21 mouse cellular contexts compared by ENCODE assay signal in the genomic region with DNA sequence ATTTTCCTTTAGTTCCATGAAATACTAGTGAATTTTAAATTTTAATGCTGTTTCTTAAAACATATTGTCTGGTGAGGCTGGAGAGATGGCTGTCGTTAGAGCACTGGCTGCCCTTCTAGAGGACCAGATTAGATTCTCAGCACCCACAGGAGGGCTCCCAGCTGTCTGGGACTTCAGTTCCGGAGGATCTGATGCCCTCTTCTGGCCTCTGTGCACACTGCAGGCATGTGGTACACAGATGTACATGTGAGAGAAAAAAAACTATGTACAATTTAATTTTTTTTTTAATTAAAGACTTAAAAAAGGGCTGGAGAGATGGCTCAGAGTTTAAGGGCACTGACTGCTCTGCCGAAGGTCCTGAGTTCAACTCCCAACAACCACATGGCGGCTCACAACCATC. TPM values are rescaled to one million over a fixed set of nuclear protein-coding genes. Genes with fewer than 3 reads are reported as not detected.
DNase-seq lines count a peak whose midpoint lies in the region; ATAC-seq and TF ChIP-seq lines count a peak whose summit lies in the region.
"Had no signal": no experiment of that assay in that cellular context is flagged by ENCODE, and none has a peak within 500 bp of the region (broad histone marks: within the 10 kb centered on the region; RNA-seq: fewer than 3 reads in every experiment).

No protein-coding gene starts in this region.

- H3K9ac ChIP-seq in hindbrain, postnatal 0 days (replicated peaks; ENCODE audit: low read length): no peak overlapping the region
- H3K9ac ChIP-seq in liver, embryonic 14.5 days (replicated peaks): no peak overlapping the region
- no peak overlapping the region for H3K9ac ChIP-seq in liver, postnatal 0 days (replicated peaks)
- H3K9ac ChIP-seq in hindbrain, embryonic 16.5 days (ENCODE audit: low read depth, low read length): no peak overlapping the region
- H3K9ac ChIP-seq: hindbrain, embryonic 14.5 days; kidney, embryonic 15.5 days; liver, embryonic 15.5 days had no signal

- no peaks in the 10 kb centered on the region for H3K9me3 ChIP-seq in hindbrain, postnatal 0 days (ENCODE audit: low read length)
- 0 out of 2 replicates have a peak, but pooled peaks cover 4% of the 10 kb centered on the region for H3K9me3 ChIP-seq in hindbrain, embryonic 10.5 days
- no peaks in the 10 kb centered on the region for H3K9me3 ChIP-seq in liver, embryonic 14.5 days (ENCODE audit: control insufficient read depth, low read length)
- no peaks in the 10 kb centered on the region for H3K9me3 ChIP-seq in liver, postnatal 0 days (ENCODE audit: low read length)
- H3K9me3 ChIP-seq in hindbrain, embryonic 16.5 days (ENCODE audit: control insufficient read depth, low read length): no peaks in the 10 kb centered on the region
- H3K9me3 ChIP-seq: kidney, embryonic 15.5 days; liver, embryonic 15.5 days had no signal

- no peak for TF ChIP-seq EP300 in liver, embryonic 14.5 days (IDR thresholded peaks at IDR 0.05; ENCODE audit: low read depth)
- no peak for TF ChIP-seq EP300 in liver, postnatal 0 days (IDR thresholded peaks at IDR 0.05; ENCODE audit: low read depth)

- H3K4me3 ChIP-seq in hindbrain, postnatal 0 days (ENCODE audit: low read length): no peak overlapping the region
- H3K4me3 ChIP-seq in hindbrain, embryonic 10.5 days: no peak overlapping the region
- no peak overlapping the region for H3K4me3 ChIP-seq in liver, embryonic 14.5 days (ENCODE audit: insufficient read depth in 1 of 2, low read depth in 2 of 2, low read length in 2 of 2)
- H3K4me3 ChIP-seq in liver, postnatal 0 days (ENCODE audit: low read depth, low read length): no peak overlapping the region
- no peak overlapping the region for H3K4me3 ChIP-seq in hindbrain, embryonic 16.5 days (ENCODE audit: low read length)
- H3K4me3 ChIP-seq: kidney, embryonic 15.5 days; liver, embryonic 15.5 days had no signal

- WGBS in hindbrain, postnatal 0 days: 91% methylated on average over 4 of the region's 4 CpGs
- WGBS in hindbrain, embryonic 10.5 days: 85% methylated on average over 4 of the region's 4 CpGs
- 66% methylated on average over 4 of the region's 4 CpGs for WGBS in liver, embryonic 14.5 days (ENCODE audit: insufficient replicate concordance)
- 82% methylated on average over 4 of the region's 4 CpGs for WGBS in liver, postnatal 0 days (ENCODE audit: insufficient replicate concordance)
- 81% methylated on average over 4 of the region's 4 CpGs for WGBS in hindbrain, embryonic 16.5 days

- no peaks in the 10 kb centered on the region for H3K4me1 ChIP-seq in hindbrain, postnatal 0 days (ENCODE audit: insufficient read depth, low read length)
- no peaks in the 10 kb centered on the region for H3K4me1 ChIP-seq in hindbrain, embryonic 10.5 days (replicated peaks)
- no peaks in the 10 kb centered on the region for H3K4me1 ChIP-seq in liver, embryonic 14.5 days (replicated peaks; ENCODE audit: control insufficient read depth in 2 of 2, insufficient read depth in 2 of 2, low read length in 1 of 2)
- H3K4me1 ChIP-seq in liver, postnatal 0 days (ENCODE audit: insufficient read depth): 0 out of 2 replicates have a peak, but pooled peaks cover 3% of the 10 kb centered on the region
- no peaks in the 10 kb centered on the region for H3K4me1 ChIP-seq in hindbrain, embryonic 16.5 days (ENCODE audit: control insufficient read depth, insufficient read depth, low read depth, low read length)
- H3K4me1 ChIP-seq: kidney, embryonic 15.5 days; liver, embryonic 15.5 days had no signal

- no peak for ATAC-seq in hindbrain, postnatal 0 days
- ATAC-seq in liver, embryonic 14.5 days (ENCODE audit: insufficient read depth): no peak
- no peak for ATAC-seq in liver, postnatal 0 days
- no peak for ATAC-seq in hindbrain, embryonic 16.5 days

- no peaks in the 10 kb centered on the region for H3K36me3 ChIP-seq in hindbrain, postnatal 0 days (ENCODE audit: insufficient read depth, low read length)
- peaks cover 35% of the 10 kb centered on the region for H3K36me3 ChIP-seq in hindbrain, embryonic 10.5 days
- no peaks in the 10 kb centered on the region for H3K36me3 ChIP-seq in liver, embryonic 14.5 days (replicated peaks; ENCODE audit: control insufficient read depth, insufficient read depth, low read depth)
- no peaks in the 10 kb centered on the region for H3K36me3 ChIP-seq in liver, postnatal 0 days (replicated peaks; ENCODE audit: insufficient read depth, low read length)
- no peaks in the 10 kb centered on the region for H3K36me3 ChIP-seq in hindbrain, embryonic 16.5 days (ENCODE audit: control insufficient read depth, insufficient read depth, low read length)
- H3K36me3 ChIP-seq: liver, embryonic 15.5 days had no signal

- 0 out of 2 replicates have a peak, but pooled peaks have one; percentile 20 for TF ChIP-seq CTCF in hindbrain, postnatal 0 days (IDR thresholded peaks at IDR 0.05; ENCODE audit: low read depth)
- 0 out of 2 replicates have a peak, but pooled peaks have one; percentile 25 for TF ChIP-seq CTCF in liver, embryonic 14.5 days (IDR thresholded peaks at IDR 0.05; ENCODE audit: low read depth)
- no peak for TF ChIP-seq CTCF in liver, postnatal 0 days (IDR thresholded peaks at IDR 0.05; ENCODE audit: low read depth)

- no peaks in the 10 kb centered on the region for H3K27me3 ChIP-seq in hindbrain, postnatal 0 days (ENCODE audit: insufficient read depth, low read length)
- no peaks in the 10 kb centered on the region for H3K27me3 ChIP-seq in hindbrain, embryonic 10.5 days (ENCODE audit: insufficient read depth, poor library complexity, severe bottlenecking)
- H3K27me3 ChIP-seq in liver, embryonic 14.5 days (ENCODE audit: control insufficient read depth, insufficient read depth, low read length): no peaks in the 10 kb centered on the region
- H3K27me3 ChIP-seq in liver, postnatal 0 days (ENCODE audit: insufficient read depth, low read length): no peaks in the 10 kb centered on the region
- H3K27me3 ChIP-seq in hindbrain, embryonic 16.5 days (replicated peaks; ENCODE audit: control insufficient read depth, insufficient read depth, low read length): no peaks in the 10 kb centered on the region
- H3K27me3 ChIP-seq: kidney, embryonic 15.5 days; liver, embryonic 15.5 days had no signal

- H3K4me2 ChIP-seq in hindbrain, postnatal 0 days (ENCODE audit: low read depth, low read length): no peak overlapping the region
- H3K4me2 ChIP-seq in liver, embryonic 14.5 days (ENCODE audit: low read depth): no peak overlapping the region
- H3K4me2 ChIP-seq in liver, postnatal 0 days (ENCODE audit: low read depth, low read length): no peak overlapping the region
- H3K4me2 ChIP-seq in hindbrain, embryonic 16.5 days (ENCODE audit: low read length): no peak overlapping the region
- H3K4me2 ChIP-seq: hindbrain, embryonic 14.5 days; kidney, embryonic 15.5 days; liver, embryonic 15.5 days had no signal

- no peak overlapping the region for H3K27ac ChIP-seq in hindbrain, postnatal 0 days
- H3K27ac ChIP-seq in hindbrain, embryonic 10.5 days: no peak overlapping the region
- H3K27ac ChIP-seq in liver, embryonic 14.5 days: no peak overlapping the region
- no peak overlapping the region for H3K27ac ChIP-seq in liver, postnatal 0 days (ENCODE audit: low read depth)
- no peak overlapping the region for H3K27ac ChIP-seq in hindbrain, embryonic 16.5 days (ENCODE audit: low read depth, low read length)
- H3K27ac ChIP-seq: hindbrain, embryonic 14.5 days; kidney, embryonic 15.5 days; liver, embryonic 15.5 days had no signal

- no peak for DNase-seq in hindbrain, postnatal 0 days (ENCODE audit: low spot score)
- DNase-seq in hindbrain, embryonic 10.5 days (ENCODE audit: low spot score): no peak
- no peak for DNase-seq in liver, embryonic 14.5 days (ENCODE audit: low read depth in 3 of 3, low spot score in 3 of 3)
- DNase-seq in liver, postnatal 0 days: no peak
- DNase-seq in ES-CJ7 (ENCODE audit: low read depth, low spot score): peak; percentile 71
- peak; percentile 17 for DNase-seq in induced T-regulatory cell, adult 2 months (ENCODE audit: low read depth)
- DNase-seq: gastrocnemius, postnatal 25 days; heart, postnatal 10 days; right cerebral cortex, postnatal 14 days; thymus, postnatal 36 days had no signal

RNA-seq across cellular contexts. Expression of a gene that starts 9.9 kb away (rescaled TPM):
- total RNA-seq in hindbrain, postnatal 0 days (2014; rRNA removed): 30.4 and 32.0 TPM in 2 replicates
- polyA plus RNA-seq in hindbrain, postnatal 0 days (2015; fragmentation: Nextera tagmentation; extraction: Ambion mirVana): 8.5 and 9.2 TPM in 2 replicates
- polyA plus RNA-seq in hindbrain, embryonic 10.5 days (2016; fragmentation: Nextera tagmentation; extraction: Ambion mirVana): 5.4 and 6.1 TPM in 2 replicates
- 0.09 TPM in 2 replicates for polyA plus RNA-seq in liver, embryonic 14.5 days (2012; rRNA removed)
- 0.04 and 0.06 TPM in 2 replicates for polyA plus RNA-seq in liver, embryonic 14.5 days (2014; fragmentation: Nextera tagmentation; extraction: Ambion mirVana)
- polyA plus RNA-seq in liver, postnatal 0 days (2015; fragmentation: Nextera tagmentation; extraction: Ambion mirVana): 0.06 and 0.08 TPM in 2 replicates
- 12.0 and 13.4 TPM in 2 replicates for polyA plus RNA-seq in hindbrain, embryonic 16.5 days (2015; fragmentation: Nextera tagmentation; extraction: Ambion mirVana)

RNA-seq across cellular contexts. Expression of a gene that starts 23.3 kb away (rescaled TPM):
- 0.99 and 2.4 TPM in 2 replicates for total RNA-seq in hindbrain, postnatal 0 days (2014; rRNA removed)
- 2.5 and 3.0 TPM in 2 replicates for polyA plus RNA-seq in hindbrain, postnatal 0 days (2015; fragmentation: Nextera tagmentation; extraction: Ambion mirVana)
- 1.8 and 1.9 TPM in 2 replicates for polyA plus RNA-seq in hindbrain, embryonic 10.5 days (2016; fragmentation: Nextera tagmentation; extraction: Ambion mirVana)
- polyA plus RNA-seq in liver, embryonic 14.5 days (2012; rRNA removed): 0.04 and 0.15 TPM in 2 replicates
- polyA plus RNA-seq in liver, embryonic 14.5 days (2014; fragmentation: Nextera tagmentation; extraction: Ambion mirVana): 0.11 and 0.13 TPM in 2 replicates
- polyA plus RNA-seq in liver, postnatal 0 days (2015; fragmentation: Nextera tagmentation; extraction: Ambion mirVana): 0.19 and 0.26 TPM in 2 replicates
- 2.4 and 2.5 TPM in 2 replicates for polyA plus RNA-seq in hindbrain, embryonic 16.5 days (2015; fragmentation: Nextera tagmentation; extraction: Ambion mirVana)

RNA-seq across cellular contexts. Expression of a gene that starts 23.3 kb away (rescaled TPM):
- total RNA-seq in hindbrain, postnatal 0 days (2014; rRNA removed): not detected in 2 replicates
- polyA plus RNA-seq in hindbrain, postnatal 0 days (2015; fragmentation: Nextera tagmentation; extraction: Ambion mirVana): not detected in 2 replicates
- not detected in 2 replicates for polyA plus RNA-seq in hindbrain, embryonic 10.5 days (2016; fragmentation: Nextera tagmentation; extraction: Ambion mirVana)
- polyA plus RNA-seq in liver, embryonic 14.5 days (2012; rRNA removed): not detected in 2 replicates
- polyA plus RNA-seq in liver, embryonic 14.5 days (2014; fragmentation: Nextera tagmentation; extraction: Ambion mirVana): not detected in 2 replicates
- not detected in 2 replicates for polyA plus RNA-seq in liver, postnatal 0 days (2015; fragmentation: Nextera tagmentation; extraction: Ambion mirVana)
- polyA plus RNA-seq in hindbrain, embryonic 16.5 days (2015; fragmentation: Nextera tagmentation; extraction: Ambion mirVana): not detected in 2 replicates
- total RNA-seq: adrenal gland, adult 18-20 months; gastrocnemius, postnatal 25 days; heart, postnatal 10 days; left cerebral cortex, adult 8-10 months had no signal
- polyA plus RNA-seq: C2C12; frontal cortex, adult 2 months; kidney, embryonic 15.5 days; limb, embryonic 11.5 days; liver, embryonic 15.5 days; neural tube, embryonic 14.5 days; stomach, embryonic 16.5 days had no signal

RNA-seq across cellular contexts. Expression of a gene that starts 49.9 kb away (rescaled TPM):
- total RNA-seq in hindbrain, postnatal 0 days (2014; rRNA removed): 10.7 and 14.1 TPM in 2 replicates
- 21.2 and 21.3 TPM in 2 replicates for polyA plus RNA-seq in hindbrain, postnatal 0 days (2015; fragmentation: Nextera tagmentation; extraction: Ambion mirVana)
- polyA plus RNA-seq in hindbrain, embryonic 10.5 days (2016; fragmentation: Nextera tagmentation; extraction: Ambion mirVana): 21.8 and 27.6 TPM in 2 replicates
- polyA plus RNA-seq in liver, embryonic 14.5 days (2012; rRNA removed): 1.9 and 2.0 TPM in 2 replicates
- 2.7 and 3.0 TPM in 2 replicates for polyA plus RNA-seq in liver, embryonic 14.5 days (2014; fragmentation: Nextera tagmentation; extraction: Ambion mirVana)
- 4.8 and 5.4 TPM in 2 replicates for polyA plus RNA-seq in liver, postnatal 0 days (2015; fragmentation: Nextera tagmentation; extraction: Ambion mirVana)
- polyA plus RNA-seq in hindbrain, embryonic 16.5 days (2015; fragmentation: Nextera tagmentation; extraction: Ambion mirVana): 23.6 and 24.3 TPM in 2 replicates

RNA-seq across cellular contexts. Expression of a gene that starts 49.9 kb away (rescaled TPM):
- 15.0 and 23.4 TPM in 2 replicates for total RNA-seq in hindbrain, postnatal 0 days (2014; rRNA removed)
- polyA plus RNA-seq in hindbrain, postnatal 0 days (2015; fragmentation: Nextera tagmentation; extraction: Ambion mirVana): 42.7 and 45.3 TPM in 2 replicates
- polyA plus RNA-seq in hindbrain, embryonic 10.5 days (2016; fragmentation: Nextera tagmentation; extraction: Ambion mirVana): 20.3 and 21.9 TPM in 2 replicates
- 2.0 and 3.4 TPM in 2 replicates for polyA plus RNA-seq in liver, embryonic 14.5 days (2012; rRNA removed)
- polyA plus RNA-seq in liver, embryonic 14.5 days (2014; fragmentation: Nextera tagmentation; extraction: Ambion mirVana): 7.8 and 8.1 TPM in 2 replicates
- 14.6 and 15.2 TPM in 2 replicates for polyA plus RNA-seq in liver, postnatal 0 days (2015; fragmentation: Nextera tagmentation; extraction: Ambion mirVana)
- polyA plus RNA-seq in hindbrain, embryonic 16.5 days (2015; fragmentation: Nextera tagmentation; extraction: Ambion mirVana): 49.6 and 50.7 TPM in 2 replicates

Comparison
In these comparisons a context has a peak if more than half of its experiments do, and no peak if none do; other contexts are left out.
1. DNase-seq: peak in ES-CJ7 (single experiment) and induced T-regulatory cell, adult 2 months (single experiment); none in hindbrain, postnatal 0 days (single experiment), hindbrain, embryonic 10.5 days (single experiment), liver, embryonic 14.5 days (0 of 3) and liver, postnatal 0 days (single experiment).